Mouse (Mus musculus) E14TG2a.4 (cell line): ENCODE data around the gene Aplp2.

Experiments used
- CTCF ChIP-seq: conservative IDR thresholded peaks from 2 replicates; pipeline ENCODE4 v1.5.1; 2014; ENCODE audit warnings: low read length
- NANOG ChIP-seq: IDR thresholded peaks from 2 replicates; pipeline ENCODE4 v1.6.1; 2014; ENCODE audit warnings: borderline replicate concordance, low read length, mixed read lengths
- POU5F1 ChIP-seq: IDR thresholded peaks from 2 replicates; pipeline ENCODE4 v1.6.1; 2014; ENCODE audit warnings: low read length, borderline replicate concordance

DNA sequence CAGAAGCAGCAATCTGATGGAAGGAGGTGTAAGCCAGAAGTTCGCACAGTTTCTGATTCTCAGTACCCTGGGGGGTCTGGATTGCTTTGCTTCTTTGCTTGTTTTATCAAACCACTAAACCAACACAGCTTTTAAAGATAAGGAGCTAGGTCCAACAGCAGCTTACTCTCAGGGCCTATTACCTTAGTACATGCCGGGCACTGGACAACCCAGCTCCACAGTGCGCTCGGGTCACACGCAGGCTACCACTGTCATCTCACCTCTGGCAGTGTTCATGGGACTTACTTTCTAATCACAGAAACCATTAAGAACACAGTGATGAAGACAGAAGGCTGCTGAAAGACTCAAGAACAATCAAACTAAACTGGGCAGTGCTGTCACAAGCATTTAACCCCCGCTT lies 36.3 kb downstream of the Aplp2 start:
- TF ChIP-seq CTCF (no peak), POU5F1 (no peak), NANOG (no peak)
